Mouse (Mus musculus) limb, embryonic 11.5 days (tissue): ENCODE measurements around the gene BC053393. TPM values are rescaled to one million over a fixed set of nuclear protein-coding genes. Genes with fewer than 3 reads are reported as not detected.

Experiments
- ATAC-seq: fragments of 200-750 bp; cut with Nextera tagmentation; 2 replicates; pipeline ENCODE4 v1.8.0; 2017; ENCODE audit warnings: low read depth; ENCODE audit not compliant: insufficient number of reproducible peaks, low FRiP score, low TSS enrichment
- DNase-seq: peaks from one replicate; pipeline ENCODE4 v3.0.0-alpha.2; 2015; ENCODE audit warnings: low spot score
- H3K27ac ChIP-seq: fragments of 300-500 bp; sonication (generic); replicated peaks from 2 replicates; pipeline ENCODE4 v1.5.1; 2014; ENCODE audit warnings: low read depth, mild to moderate bottlenecking, low read length
- H3K27me3 ChIP-seq: fragments of 300-500 bp; sonication (generic); 2 replicates; pipeline ENCODE4 v1.6.1; 2014; ENCODE audit warnings: mild to moderate bottlenecking, low read length, mixed read lengths; ENCODE audit not compliant: control insufficient read depth, insufficient read depth
- H3K36me3 ChIP-seq: fragments of 300-500 bp; sonication (generic); 2 replicates; pipeline ENCODE4 v1.6.1; 2014; ENCODE audit warnings: mild to moderate bottlenecking, low read length, moderate library complexity, mixed read lengths; ENCODE audit not compliant: control insufficient read depth, insufficient read depth
- H3K4me1 ChIP-seq: fragments of 300-500 bp; sonication (generic); 2 replicates; pipeline ENCODE4 v1.6.1; 2014; ENCODE audit warnings: low read length, mixed read lengths; ENCODE audit not compliant: control insufficient read depth, insufficient read depth
- H3K4me2 ChIP-seq: fragments of 300-500 bp; sonication (generic); 2 replicates; pipeline ENCODE4 v1.6.1; 2014; ENCODE audit warnings: low read depth, mild to moderate bottlenecking, moderate library complexity; ENCODE audit not compliant: severe bottlenecking
- H3K4me3 ChIP-seq: fragments of 300-500 bp; sonication (generic); 2 replicates; pipeline ENCODE4 v1.5.1; 2014; ENCODE audit warnings: low read depth, low read length
- H3K9ac ChIP-seq: fragments of 300-500 bp; sonication (generic); 2 replicates; pipeline ENCODE4 v1.6.1; 2014; ENCODE audit warnings: mild to moderate bottlenecking, low read length
- H3K9me3 ChIP-seq: fragments of 300-500 bp; sonication (generic); 2 replicates; pipeline ENCODE4 v1.6.1; 2016; ENCODE audit warnings: low read length; ENCODE audit not compliant: control insufficient read depth
- WGBS: fragments of 180-500 bp; shearing (Covaris S2); extraction: QIAGEN DNeasy Blood & Tissue Kit; methylation state at CpG from one replicate; pipeline ENCODE4 v1.1.7; 2014; 5-methylcytosine and 5-hydroxymethylcytosine counted together
- polyA plus RNA-seq: library from polyadenylated mRNA; unstranded; fragments of >200 nt; fragmentation: Nextera tagmentation; extraction: Ambion mirVana; gene quantifications from 2 replicates; pipeline ENCODE4 v1.2.1, GENCODE M21; 2014

The BC053393 gene
- polyA plus RNA-seq, 1 experiment from 2014 or later = not detected

- H3K36me3 ChIP-seq = no peaks in the 10 kb centered on the region
- H3K4me1 ChIP-seq = no peaks in the 10 kb centered on the region
- ATAC-seq (no peak), DNase-seq (no peak)
- no peaks in the 10 kb centered on the region for H3K27me3 ChIP-seq
- no peaks in the 10 kb centered on the region for H3K9me3 ChIP-seq
- no peak overlapping the region for H3K9ac ChIP-seq
- H3K27ac ChIP-seq = no peak overlapping the region
- 71% methylated on average over 1 of the region's 1 CpGs for WGBS
- no peak overlapping the region for H3K4me2 ChIP-seq
- H3K4me3 ChIP-seq = no peak overlapping the region
These were observed 6.7 kb upstream of the BC053393 start for GRCm38 (mm10) chr11:46564671-46565070.

- Histone ChIP-seq H3K27ac (no peak overlapping the region), H3K36me3 (no peaks in the 10 kb centered on the region), H3K4me3 (no peak overlapping the region), H3K9me3 (no peaks in the 10 kb centered on the region), H3K9ac (no peak overlapping the region), H3K4me1 (no peaks in the 10 kb centered on the region), H3K4me2 (no peak overlapping the region), H3K27me3 (no peaks in the 10 kb centered on the region)
- 95% methylated on average over 2 of the region's 2 CpGs for WGBS
- DNase-seq = no peak
- ATAC-seq = no peak
These were observed 5.4 kb upstream of the BC053393 start for GRCm38 (mm10) chr11:46565967-46566366.

- no peaks in the 10 kb centered on the region for H3K36me3 ChIP-seq
- no peaks in the 10 kb centered on the region for H3K27me3 ChIP-seq
- no peak for DNase-seq
- H3K4me1 ChIP-seq = no peaks in the 10 kb centered on the region
- H3K27ac ChIP-seq = no peak overlapping the region
- no peaks in the 10 kb centered on the region for H3K9me3 ChIP-seq
- H3K4me3 ChIP-seq = no peak overlapping the region
- WGBS = 81% methylated on average over 1 of the region's 1 CpGs
- H3K4me2 ChIP-seq = no peak overlapping the region
- no peak overlapping the region for H3K9ac ChIP-seq
- ATAC-seq = no peak
These were observed 2.2 kb upstream of the BC053393 start for GRCm38 (mm10) chr11:46569107-46569506.

- Histone ChIP-seq H3K27ac (no peak overlapping the region), H3K27me3 (no peaks in the 10 kb centered on the region), H3K9ac (no peak overlapping the region), H3K4me2 (no peak overlapping the region), H3K4me3 (no peak overlapping the region), H3K36me3 (no peaks in the 10 kb centered on the region), H3K4me1 (no peaks in the 10 kb centered on the region), H3K9me3 (no peaks in the 10 kb centered on the region)
- DNase-seq (no peak), ATAC-seq (no peak)
- 61% methylated on average over 5 of the region's 5 CpGs for WGBS
These were observed 7.5 kb downstream of the BC053393 start for GRCm38 (mm10) chr11:46578771-46579281.

- Histone ChIP-seq H3K4me2 (no peak overlapping the region), H3K9me3 (no peaks in the 10 kb centered on the region), H3K27ac (no peak overlapping the region), H3K4me1 (no peaks in the 10 kb centered on the region), H3K27me3 (no peaks in the 10 kb centered on the region), H3K36me3 (no peaks in the 10 kb centered on the region), H3K4me3 (no peak overlapping the region), H3K9ac (no peak overlapping the region)
- WGBS = 91% methylated on average over 3 of the region's 3 CpGs
- no peak for DNase-seq
- ATAC-seq = no peak
These were observed 9.1 kb downstream of the BC053393 start for GRCm38 (mm10) chr11:46580428-46580827.

- WGBS = 79% methylated on average over 5 of the region's 5 CpGs
- no peak for DNase-seq
- H3K9ac ChIP-seq = no peak overlapping the region
- H3K27me3 ChIP-seq = no peaks in the 10 kb centered on the region
- no peaks in the 10 kb centered on the region for H3K36me3 ChIP-seq
- no peak for ATAC-seq
- no peak overlapping the region for H3K4me3 ChIP-seq
- H3K27ac ChIP-seq = no peak overlapping the region
- no peaks in the 10 kb centered on the region for H3K9me3 ChIP-seq
- no peak overlapping the region for H3K4me2 ChIP-seq
- no peaks in the 10 kb centered on the region for H3K4me1 ChIP-seq
These were observed 11.4 kb downstream of the BC053393 start for GRCm38 (mm10) chr11:46582741-46583140.

GRCm38 (mm10) chr11:46592416-46592815, 21.1 kb downstream of the BC053393 start:
- no peak for DNase-seq
- no peak overlapping the region for H3K9ac ChIP-seq
- 93% methylated on average over 2 of the region's 2 CpGs for WGBS

GRCm38 (mm10) chr11:46619929-46620328, 48.6 kb downstream of the BC053393 start:
- H3K36me3 ChIP-seq = no peaks in the 10 kb centered on the region
- 80% methylated on average over 1 of the region's 1 CpGs for WGBS
- no peaks in the 10 kb centered on the region for H3K9me3 ChIP-seq
- no peak overlapping the region for H3K4me2 ChIP-seq
- H3K4me1 ChIP-seq = no peaks in the 10 kb centered on the region
- H3K27ac ChIP-seq = no peak overlapping the region
- H3K9ac ChIP-seq = no peak overlapping the region
- no peak overlapping the region for H3K4me3 ChIP-seq
- ATAC-seq (no peak), DNase-seq (no peak)
- no peaks in the 10 kb centered on the region for H3K27me3 ChIP-seq

More at GRCm38 (mm10) chr11:46592416-46592815, 21.1 kb downstream of the BC053393 start:
- H3K36me3 ChIP-seq = no peaks in the 10 kb centered on the region
- no peak overlapping the region for H3K4me2 ChIP-seq
- no peak for ATAC-seq
- H3K4me3 ChIP-seq = no peak overlapping the region
- H3K4me1 ChIP-seq = no peaks in the 10 kb centered on the region
- H3K27me3 ChIP-seq = no peaks in the 10 kb centered on the region
- H3K9me3 ChIP-seq = no peaks in the 10 kb centered on the region
- H3K27ac ChIP-seq = no peak overlapping the region
